In the genomic region with DNA sequence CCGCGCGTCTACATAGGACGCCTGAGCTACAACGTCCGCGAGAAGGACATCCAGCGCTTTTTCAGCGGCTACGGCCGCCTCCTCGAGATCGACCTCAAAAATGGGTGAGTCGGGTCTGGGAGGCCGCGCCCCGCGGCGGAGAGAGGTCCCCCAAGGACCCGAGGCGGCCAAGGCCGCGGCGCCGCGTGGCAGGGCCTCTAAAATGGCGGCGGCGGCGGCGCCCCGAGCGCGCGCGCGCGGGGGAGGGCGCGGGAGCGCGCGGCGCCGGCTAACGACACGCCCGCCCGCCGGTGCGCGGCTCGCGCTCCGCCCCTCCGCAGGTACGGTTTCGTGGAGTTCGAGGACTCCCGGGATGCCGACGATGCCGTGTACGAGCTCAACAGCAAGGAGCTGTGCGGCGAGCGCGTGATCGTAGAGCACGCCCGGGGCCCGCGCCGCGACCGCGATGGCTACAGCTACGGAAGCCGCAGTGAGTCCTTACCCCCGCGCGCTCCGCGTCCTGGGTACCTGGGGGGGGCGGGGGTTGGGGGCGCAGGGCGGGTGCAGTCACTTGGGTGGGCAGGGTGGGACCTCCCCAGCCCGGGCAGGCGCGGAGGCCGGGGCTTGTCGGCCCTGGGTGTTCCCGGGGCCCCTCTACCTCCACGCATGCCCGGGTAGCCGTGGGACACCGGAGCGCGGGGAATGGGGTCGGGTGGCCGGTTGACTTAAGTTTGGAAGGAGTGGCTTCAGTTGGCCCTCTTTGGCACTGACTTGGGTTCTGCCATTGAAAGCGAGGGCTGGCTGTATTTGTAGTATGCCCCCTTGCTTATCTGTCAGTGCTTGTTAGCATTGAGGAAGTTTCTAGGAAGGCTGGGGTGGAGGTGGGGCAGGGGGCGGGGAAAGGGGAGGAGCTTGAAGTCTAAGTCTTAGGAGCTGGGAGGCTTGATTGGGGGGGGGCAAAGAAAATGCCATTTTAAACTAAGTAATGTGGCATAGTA, we compare ENCODE assay signal across 8 mouse cellular contexts. TPM values are rescaled to one million over a fixed set of nuclear protein-coding genes. Genes with fewer than 3 reads are reported as not detected.
DNase-seq lines count a peak whose midpoint lies in the region; ATAC-seq and TF ChIP-seq lines count a peak whose summit lies in the region.

No protein-coding gene starts in this region.

- peak overlapping the region; percentile 76 for H3K4me2 ChIP-seq in forebrain, embryonic 12.5 days
- peak overlapping the region; percentile 56 for H3K4me2 ChIP-seq in heart, embryonic 16.5 days (ENCODE audit: low read depth, low read length)
- H3K4me2 ChIP-seq in neural tube, embryonic 13.5 days = peak overlapping the region; percentile 81
- H3K4me2 ChIP-seq in stomach, postnatal 0 days (replicated peaks; ENCODE audit: low read depth) = peak overlapping the region; percentile 85

- peak overlapping the region; percentile 95 for H3K4me3 ChIP-seq in E14TG2a.4 (replicated peaks; ENCODE audit: low read length)
- H3K4me3 ChIP-seq in forebrain, embryonic 12.5 days (replicated peaks) = peak overlapping the region; percentile 98
- peak overlapping the region; percentile 99 for H3K4me3 ChIP-seq in heart, embryonic 16.5 days (ENCODE audit: low read length)
- peak overlapping the region; percentile 85 for H3K4me3 ChIP-seq in neural tube, embryonic 13.5 days
- peak overlapping the region; percentile 100 for H3K4me3 ChIP-seq in stomach, postnatal 0 days (ENCODE audit: low read depth, low read length)

- no peak for TF ChIP-seq CTCF in E14TG2a.4 (conservative IDR thresholded peaks at IDR 0.05; ENCODE audit: low read length)
- TF ChIP-seq CTCF in stomach, postnatal 0 days (IDR thresholded peaks at IDR 0.05; ENCODE audit: low read depth) = no peak

- TF ChIP-seq EP300 in stomach, postnatal 0 days (optimal IDR thresholded peaks at IDR 0.05) = no peak

- peak; percentile 59 for ATAC-seq in forebrain, embryonic 12.5 days (ENCODE audit: low FRiP score)
- peak; percentile 45 for ATAC-seq in heart, embryonic 16.5 days (replicated peaks; ENCODE audit: extremely low read depth, insufficient read depth, low FRiP score)
- peak; percentile 75 for ATAC-seq in neural tube, embryonic 13.5 days (ENCODE audit: low read depth)
- ATAC-seq in stomach, postnatal 0 days (ENCODE audit: low FRiP score, low TSS enrichment) = peak; percentile 67

- WGBS in forebrain, embryonic 12.5 days = under 1% methylated on average over 86 of the region's 103 CpGs
- WGBS in heart, embryonic 16.5 days = under 1% methylated on average over 101 of the region's 103 CpGs
- under 1% methylated on average over 74 of the region's 103 CpGs for WGBS in neural tube, embryonic 13.5 days
- WGBS in stomach, postnatal 0 days = under 1% methylated on average over 69 of the region's 103 CpGs

- H3K27me3 ChIP-seq in E14TG2a.4 (ENCODE audit: insufficient read depth, low read length) = no peaks in the 10 kb centered on the region
- peaks cover 12% of the 10 kb centered on the region for H3K27me3 ChIP-seq in forebrain, embryonic 12.5 days
- 0 out of 2 replicates have a peak, but pooled peaks cover 3% of the 10 kb centered on the region for H3K27me3 ChIP-seq in heart, embryonic 16.5 days (ENCODE audit: control insufficient read depth, insufficient read depth, low read length)
- H3K27me3 ChIP-seq in neural tube, embryonic 13.5 days = peaks cover 21% of the 10 kb centered on the region; the same call in 1 of the 2 replicates
- no peaks in the 10 kb centered on the region for H3K27me3 ChIP-seq in stomach, postnatal 0 days (ENCODE audit: control insufficient read depth, insufficient read depth, low read length)

- peak overlapping the region; percentile 100 for H3K9ac ChIP-seq in forebrain, embryonic 12.5 days
- H3K9ac ChIP-seq in heart, embryonic 16.5 days (ENCODE audit: low read length) = peak overlapping the region; percentile 100
- H3K9ac ChIP-seq in neural tube, embryonic 13.5 days = peak overlapping the region; percentile 100
- peak overlapping the region; percentile 100 for H3K9ac ChIP-seq in stomach, postnatal 0 days (ENCODE audit: low read length)

- H3K4me1 ChIP-seq in E14TG2a.4 (replicated peaks; ENCODE audit: low read depth, low read length) = peaks cover 72% of the 10 kb centered on the region
- H3K4me1 ChIP-seq in forebrain, embryonic 12.5 days = peaks cover 23% of the 10 kb centered on the region
- peaks cover 11% of the 10 kb centered on the region for H3K4me1 ChIP-seq in heart, embryonic 16.5 days (ENCODE audit: control insufficient read depth, insufficient read depth, low read length)
- H3K4me1 ChIP-seq in neural tube, embryonic 13.5 days (replicated peaks) = peaks cover 25% of the 10 kb centered on the region
- H3K4me1 ChIP-seq in stomach, postnatal 0 days (replicated peaks; ENCODE audit: control insufficient read depth, insufficient read depth) = peaks cover 2% of the 10 kb centered on the region; the same call in 1 of the 2 replicates

- DNase-seq in c-Kit-positive CD71-negative TER-119-negative erythroid progenitor cells, embryonic 14.5 days (ENCODE audit: low read depth) = peak; percentile 50
- DNase-seq in kidney, postnatal 25 days = peak; percentile 62 to 85
- DNase-seq in lung, adult 18-20 months = peak; percentile 56 to 70
- peak; percentile 84 for DNase-seq in stomach, postnatal 0 days (ENCODE audit: low spot score)

- H3K9me3 ChIP-seq in E14TG2a.4 (ENCODE audit: low read length) = no peaks in the 10 kb centered on the region
- no peaks in the 10 kb centered on the region for H3K9me3 ChIP-seq in forebrain, embryonic 12.5 days
- no peaks in the 10 kb centered on the region for H3K9me3 ChIP-seq in heart, embryonic 16.5 days (replicated peaks; ENCODE audit: control insufficient read depth, low read length)
- H3K9me3 ChIP-seq in neural tube, embryonic 13.5 days = no peaks in the 10 kb centered on the region
- no peaks in the 10 kb centered on the region for H3K9me3 ChIP-seq in stomach, postnatal 0 days (ENCODE audit: control insufficient read depth, low read length)

- H3K27ac ChIP-seq in forebrain, embryonic 12.5 days = peak overlapping the region; percentile 96
- peak overlapping the region; percentile 98 for H3K27ac ChIP-seq in heart, embryonic 16.5 days (ENCODE audit: low read length)
- peak overlapping the region; percentile 99 for H3K27ac ChIP-seq in neural tube, embryonic 13.5 days (replicated peaks)
- H3K27ac ChIP-seq in stomach, postnatal 0 days (replicated peaks) = peak overlapping the region; percentile 99

- peaks cover 45% of the 10 kb centered on the region for H3K36me3 ChIP-seq in E14TG2a.4 (ENCODE audit: insufficient read depth, low read length)
- H3K36me3 ChIP-seq in forebrain, embryonic 12.5 days (replicated peaks) = peaks cover 42% of the 10 kb centered on the region
- H3K36me3 ChIP-seq in heart, embryonic 16.5 days (ENCODE audit: control insufficient read depth, insufficient read depth) = peaks cover 30% of the 10 kb centered on the region
- H3K36me3 ChIP-seq in neural tube, embryonic 13.5 days = peaks cover 42% of the 10 kb centered on the region
- peaks cover 18% of the 10 kb centered on the region for H3K36me3 ChIP-seq in stomach, postnatal 0 days (ENCODE audit: control insufficient read depth, insufficient read depth, low read length)

RNA-seq across cellular contexts. Expression of a gene that starts 0.6 kb away (rescaled TPM):
- polyA plus RNA-seq in forebrain, embryonic 12.5 days (2016; fragmentation: Nextera tagmentation; extraction: Ambion mirVana) = 266 and 279 TPM in 2 replicates
- 112 and 129 TPM in 2 replicates for polyA plus RNA-seq in heart, embryonic 16.5 days (2015; fragmentation: Nextera tagmentation; extraction: Ambion mirVana)
- 167 and 187 TPM in 2 replicates for polyA plus RNA-seq in neural tube, embryonic 13.5 days (2015; fragmentation: Nextera tagmentation; extraction: Ambion mirVana)
- 64.8 and 67.5 TPM in 2 replicates for polyA plus RNA-seq in stomach, postnatal 0 days (2015; fragmentation: Nextera tagmentation; extraction: Ambion mirVana)

RNA-seq across cellular contexts. Expression of a gene that starts 11.3 kb away (rescaled TPM):
- polyA plus RNA-seq in forebrain, embryonic 12.5 days (2016; fragmentation: Nextera tagmentation; extraction: Ambion mirVana) = 0.11 and 0.82 TPM in 2 replicates
- polyA plus RNA-seq in heart, embryonic 16.5 days (2015; fragmentation: Nextera tagmentation; extraction: Ambion mirVana) = 0.04 and 0.07 TPM in 2 replicates
- polyA plus RNA-seq in neural tube, embryonic 13.5 days (2015; fragmentation: Nextera tagmentation; extraction: Ambion mirVana) = 0.96 and 1.1 TPM in 2 replicates
- polyA plus RNA-seq in stomach, postnatal 0 days (2015; fragmentation: Nextera tagmentation; extraction: Ambion mirVana) = 0.02 and 0.24 TPM in 2 replicates

RNA-seq across cellular contexts. Expression of a gene that starts 55.2 kb away (rescaled TPM):
- polyA plus RNA-seq in forebrain, embryonic 12.5 days (2016; fragmentation: Nextera tagmentation; extraction: Ambion mirVana) = not detected in 2 replicates
- polyA plus RNA-seq in heart, embryonic 16.5 days (2015; fragmentation: Nextera tagmentation; extraction: Ambion mirVana) = 0.09 TPM in 1 of 2 replicates, not detected in the other
- not detected in 2 replicates for polyA plus RNA-seq in neural tube, embryonic 13.5 days (2015; fragmentation: Nextera tagmentation; extraction: Ambion mirVana)
- 2.6 and 3.3 TPM in 2 replicates for polyA plus RNA-seq in stomach, postnatal 0 days (2015; fragmentation: Nextera tagmentation; extraction: Ambion mirVana)

Comparison
In these comparisons a context has a peak if more than half of its experiments do, and no peak if none do; other contexts are left out.
1. Peak in every context shown above with its lines: DNase-seq, ATAC-seq, H3K4me3 ChIP-seq and H3K27ac ChIP-seq.